Mouse (Mus musculus): Measurements from ENCODE around the gene Gm14419.
"Not testable (repeated sequence)": the region's sequence is repeated elsewhere in the genome, so short reads cannot be mapped to it uniquely, and the experiment has no call there.

The Gm14419 gene

GRCm38 (mm10) chr2:177000656-177001055, at the start of gene Gm14419:
Gm14419 (plus strand) TSS chr2:177000956.
- not testable (repeated sequence) for DNase-seq (ENCODE audit: low read depth, low spot score)
